Mouse (Mus musculus) thymus, adult 2 months (tissue): Measurements from ENCODE around the gene Id1.

Source experiments
- CTCF ChIP-seq: fragments of 200-500 bp; IDR thresholded peaks from 2 replicates; pipeline ENCODE4 v1.5.1; 2012; ENCODE audit warnings: mild to moderate bottlenecking, control low read depth, low read length, moderate library complexity, borderline replicate concordance; ENCODE audit not compliant: control insufficient read depth, poor library complexity, insufficient read depth; ENCODE audit errors: extremely low read depth
- POLR2A ChIP-seq: fragments of 200-500 bp; IDR thresholded peaks from 2 replicates; pipeline ENCODE4 v1.6.1; 2012; ENCODE audit warnings: mild to moderate bottlenecking, low read length, control low read depth, moderate library complexity; ENCODE audit not compliant: control insufficient read depth, poor library complexity, insufficient read depth; ENCODE audit errors: extremely low read depth

- no peak for TF ChIP-seq CTCF
- TF ChIP-seq POLR2A: no peak
These were observed 18.4 kb upstream of the Id1 start for GRCm38 (mm10) chr2:152717652-152718051.
